Mouse (Mus musculus) forebrain, embryonic 10.5 days (tissue): ENCODE data around the gene Efr3b. TPM values are rescaled to one million over a fixed set of nuclear protein-coding genes. Genes with fewer than 3 reads are reported as not detected.
"Not testable (repeated sequence)": the region's sequence is repeated elsewhere in the genome, so short reads cannot be mapped to it uniquely, and the experiment has no call there.

Experiments used
- DNase-seq: peaks from one replicate; pipeline ENCODE4 v3.0.0-alpha.2; 2017; ENCODE audit warnings: low spot score; ENCODE audit errors: extremely low spot score
- H3K27ac ChIP-seq: fragments of 300-500 bp; sonication (generic); 2 replicates; pipeline ENCODE4 v1.5.1; 2016; ENCODE audit warnings: mild to moderate bottlenecking
- H3K27me3 ChIP-seq: fragments of 300-500 bp; sonication (generic); 2 replicates; pipeline ENCODE4 v1.6.1; 2016; ENCODE audit warnings: mild to moderate bottlenecking; ENCODE audit not compliant: poor library complexity, severe bottlenecking
- H3K36me3 ChIP-seq: fragments of 300-500 bp; sonication (generic); replicated peaks from 2 replicates; pipeline ENCODE4 v1.6.1; 2016; ENCODE audit warnings: mild to moderate bottlenecking, moderate library complexity
- H3K4me1 ChIP-seq: fragments of 300-500 bp; sonication (generic); 2 replicates; pipeline ENCODE4 v1.6.1; 2016
- H3K4me3 ChIP-seq: fragments of 300-500 bp; sonication (generic); 2 replicates; pipeline ENCODE4 v1.5.1; 2016; ENCODE audit warnings: mild to moderate bottlenecking, moderate library complexity
- H3K9me3 ChIP-seq: fragments of 300-500 bp; sonication (generic); 2 replicates; pipeline ENCODE4 v1.6.1; 2016; ENCODE audit warnings: mild to moderate bottlenecking, moderate library complexity
- WGBS: fragments of 180-500 bp; shearing (Covaris S2); methylation state at CpG from one replicate; pipeline ENCODE4 v1.1.7; 2016; 5-methylcytosine and 5-hydroxymethylcytosine counted together
- polyA plus RNA-seq: library from polyadenylated mRNA; unstranded; fragments of >200 nt; fragmentation: Nextera tagmentation; extraction: Ambion mirVana; gene quantifications from 2 replicates; pipeline ENCODE4 v1.2.1, GENCODE M21; 2016

Gene Efr3b
- polyA plus RNA-seq, 1 experiment from 2014 or later, result 8.7 TPM

- DNase-seq, result peak; percentile 93
- WGBS, result 3% methylated on average over 53 of the region's 53 CpGs
- Histone ChIP-seq H3K9me3 (no peaks in the 10 kb centered on the region), H3K36me3 (no peaks in the 10 kb centered on the region), H3K4me1 (peaks cover 18% of the 10 kb centered on the region), H3K27ac (peak overlapping the region; percentile 93), H3K27me3 (peaks cover 16% of the 10 kb centered on the region), H3K4me3 (peak overlapping the region; percentile 73)
Measured at GRCm38 (mm10) chr12:3959791-3960543, 78.7 kb downstream of the Efr3b start.

GRCm38 (mm10) chr12:3956351-3956750, 82.4 kb downstream of the Efr3b start:
- Histone ChIP-seq H3K36me3 (no peaks in the 10 kb centered on the region), H3K27me3 (peaks cover 37% of the 10 kb centered on the region), H3K9me3 (no peaks in the 10 kb centered on the region), H3K4me1 (peaks cover 22% of the 10 kb centered on the region), H3K27ac (no peak overlapping the region), H3K4me3 (no peak overlapping the region)
- no peak for DNase-seq
- WGBS, result 17% methylated on average over 3 of the region's 3 CpGs

- 30% methylated on average over 10 of the region's 10 CpGs for WGBS
- no peaks in the 10 kb centered on the region for H3K36me3 ChIP-seq
- no peak overlapping the region for H3K27ac ChIP-seq
- peaks cover 17% of the 10 kb centered on the region for H3K4me1 ChIP-seq
- DNase-seq, result no peak
- no peak overlapping the region for H3K4me3 ChIP-seq
- H3K9me3 ChIP-seq, result no peaks in the 10 kb centered on the region
- peaks cover 37% of the 10 kb centered on the region for H3K27me3 ChIP-seq
Measured at GRCm38 (mm10) chr12:3955371-3955770, 83.3 kb downstream of the Efr3b start.

DNA sequence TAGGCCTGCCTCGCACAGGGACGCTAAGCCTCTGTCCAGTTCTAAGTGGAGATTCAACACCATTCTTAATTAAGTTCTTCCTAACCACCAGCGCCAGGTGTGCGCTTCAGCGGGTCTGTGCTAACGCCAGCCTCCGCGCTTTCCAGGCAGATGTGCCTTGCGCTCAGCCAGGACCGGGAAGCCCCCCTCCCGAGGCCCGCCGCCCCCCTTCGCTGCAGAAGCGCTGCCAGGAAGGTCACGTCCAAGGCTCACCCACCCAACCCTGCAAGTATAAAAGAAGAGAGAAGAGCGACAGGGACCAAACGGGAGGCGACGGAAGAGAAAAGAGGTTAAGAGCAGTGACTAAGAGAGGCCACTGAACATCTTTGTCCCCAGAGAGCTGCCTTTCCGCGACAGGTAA, 84.1 kb downstream of the Efr3b start, which contains the start of gene Pomc:
Gene Pomc (plus strand): TSS at position 301 of the 400 bp plus-strand sequence.
- WGBS, result 18% methylated on average over 22 of the region's 22 CpGs
- peaks cover 37% of the 10 kb centered on the region for H3K27me3 ChIP-seq
- no peaks in the 10 kb centered on the region for H3K36me3 ChIP-seq
- peaks cover 10% of the 10 kb centered on the region for H3K4me1 ChIP-seq
- no peak within 1 kb of the TSS for H3K27ac ChIP-seq
- no peaks in the 10 kb centered on the region for H3K9me3 ChIP-seq
- DNase-seq, result no peak
- H3K4me3 ChIP-seq, result no peak within 1 kb of the TSS

GRCm38 (mm10) chr12:3947503-3947902, 91.2 kb downstream of the Efr3b start:
- 77% methylated on average over 6 of the region's 6 CpGs for WGBS
- H3K4me3 ChIP-seq, result no peak overlapping the region
- no peak overlapping the region for H3K27ac ChIP-seq
- H3K36me3 ChIP-seq, result no peaks in the 10 kb centered on the region
- peaks cover 34% of the 10 kb centered on the region for H3K27me3 ChIP-seq
- H3K9me3 ChIP-seq, result no peaks in the 10 kb centered on the region
- no peak for DNase-seq
- H3K4me1 ChIP-seq, result peaks cover 15% of the 10 kb centered on the region

DNA sequence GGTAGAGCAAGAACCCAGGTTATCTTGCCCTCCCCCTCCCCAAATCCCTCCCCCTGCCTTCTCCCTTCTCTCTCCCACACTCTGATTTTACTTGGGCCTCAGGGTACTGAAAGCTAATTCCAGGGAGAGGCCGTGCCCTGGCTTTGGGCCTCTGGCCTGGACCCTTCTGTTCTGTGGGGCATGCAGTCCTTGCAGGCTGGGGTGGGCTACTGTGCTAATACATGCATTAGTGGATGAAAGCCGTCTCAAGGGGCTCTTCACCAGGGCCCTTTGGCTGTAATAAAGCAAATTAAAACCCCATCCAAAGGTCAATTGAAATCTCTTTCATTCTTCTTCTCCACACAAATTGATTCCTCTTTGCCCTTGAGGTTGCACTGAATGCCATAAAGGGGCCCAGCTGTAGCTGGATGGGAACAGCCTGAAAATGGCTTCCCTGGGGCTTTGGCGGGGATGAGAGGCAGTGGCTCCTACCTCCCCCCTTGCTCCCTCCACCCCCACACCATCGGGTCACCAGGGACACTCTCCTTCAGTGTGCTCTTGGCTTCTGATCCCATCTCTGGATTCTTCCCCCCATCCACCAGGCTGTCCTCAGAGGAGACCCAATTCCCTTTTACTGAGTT, 94.2 kb downstream of the Efr3b start:
- DNase-seq, result no peak
- Histone ChIP-seq H3K4me3 (no peak overlapping the region), H3K27me3 (peaks cover 41% of the 10 kb centered on the region), H3K36me3 (no peaks in the 10 kb centered on the region), H3K4me1 (peaks cover 23% of the 10 kb centered on the region), H3K27ac (no peak overlapping the region), H3K9me3 (no peaks in the 10 kb centered on the region)
- 50% methylated on average over 4 of the region's 4 CpGs for WGBS

DNA sequence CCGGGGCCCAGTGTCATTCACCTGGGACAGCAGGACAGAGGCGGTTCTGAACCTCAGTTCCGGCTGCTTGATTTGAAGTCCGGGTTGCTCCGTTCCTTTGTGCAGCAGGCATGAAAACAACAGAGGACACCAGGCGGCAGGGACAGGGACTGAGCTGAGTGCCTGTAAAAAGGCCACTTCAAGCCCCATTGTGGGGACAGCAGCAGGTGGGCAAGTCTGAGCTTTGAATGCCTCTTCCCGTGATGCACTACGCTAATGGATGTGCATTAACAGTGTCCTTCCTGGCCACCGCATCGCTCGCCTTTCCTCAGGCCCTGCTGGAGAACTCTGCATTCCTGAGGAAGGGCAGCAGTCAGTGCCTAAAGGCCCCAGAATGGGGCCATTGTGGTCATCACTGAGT, 96.7 kb downstream of the Efr3b start:
- no peaks in the 10 kb centered on the region for H3K36me3 ChIP-seq
- H3K27ac ChIP-seq, result peak overlapping the region; percentile 20; the same call in 1 of the 2 replicates
- H3K9me3 ChIP-seq, result no peaks in the 10 kb centered on the region
- H3K27me3 ChIP-seq, result peaks cover 34% of the 10 kb centered on the region
- H3K4me1 ChIP-seq, result peaks cover 20% of the 10 kb centered on the region
- no peak for DNase-seq
- H3K4me3 ChIP-seq, result 0 out of 2 replicates have a peak overlapping the region, but pooled peaks have one; percentile 0
- 8% methylated on average over 11 of the region's 11 CpGs for WGBS

GRCm38 (mm10) chr12:3930090-3930865, 108.4 kb downstream of the Efr3b start:
- 93% methylated on average over 40 of the region's 47 CpGs for WGBS
- DNase-seq, H3K36me3 ChIP-seq, H3K27ac ChIP-seq, H3K4me3 ChIP-seq, H3K9me3 ChIP-seq, H3K4me1 ChIP-seq, H3K27me3 ChIP-seq: not testable (repeated sequence)

- no peaks in the 10 kb centered on the region for H3K4me1 ChIP-seq
- 86% methylated on average over 3 of the region's 3 CpGs for WGBS
- no peaks in the 10 kb centered on the region for H3K9me3 ChIP-seq
- no peak for DNase-seq
- H3K27ac ChIP-seq, result no peak overlapping the region
- no peaks in the 10 kb centered on the region for H3K27me3 ChIP-seq
- H3K36me3 ChIP-seq, result no peaks in the 10 kb centered on the region
- no peak overlapping the region for H3K4me3 ChIP-seq
Measured at GRCm38 (mm10) chr12:3928841-3929240, 109.9 kb downstream of the Efr3b start.

- H3K9me3 ChIP-seq, result no peaks in the 10 kb centered on the region
- WGBS, result 2% methylated on average over 1 of the region's 1 CpGs
Measured at GRCm38 (mm10) chr12:3926127-3926526, 112.6 kb downstream of the Efr3b start.

DNA sequence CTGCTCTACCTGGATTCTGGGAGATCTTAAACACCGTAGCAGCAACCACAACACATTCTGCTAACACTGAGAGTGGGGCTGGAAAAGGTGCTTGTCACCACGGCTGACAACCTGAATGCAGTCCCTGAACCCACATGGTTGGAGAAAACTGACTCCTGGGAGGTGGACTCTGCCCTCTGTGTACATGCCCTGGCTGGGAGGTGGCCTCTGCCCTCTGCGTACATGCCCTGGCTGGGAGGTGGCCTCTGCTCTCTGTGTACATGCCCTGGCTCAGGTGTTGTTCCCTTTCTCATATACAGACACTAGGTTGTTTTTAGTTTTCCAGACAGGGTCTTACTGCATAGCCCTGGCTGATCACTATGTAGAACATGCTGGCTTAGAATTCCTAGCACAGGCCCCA, 119.3 kb downstream of the Efr3b start:
- H3K4me1 ChIP-seq, result peaks cover 24% of the 10 kb centered on the region
- DNase-seq, result no peak
- H3K4me3 ChIP-seq, result no peak overlapping the region
- H3K9me3 ChIP-seq, result no peaks in the 10 kb centered on the region
- WGBS, result 86% methylated on average over 3 of the region's 3 CpGs
- no peaks in the 10 kb centered on the region for H3K36me3 ChIP-seq
- no peaks in the 10 kb centered on the region for H3K27me3 ChIP-seq
- no peak overlapping the region for H3K27ac ChIP-seq

More at GRCm38 (mm10) chr12:3926127-3926526, 112.6 kb downstream of the Efr3b start:
- H3K27ac ChIP-seq, result no peak overlapping the region
- H3K4me1 ChIP-seq, result peaks cover 6% of the 10 kb centered on the region; the same call in 1 of the 2 replicates
- H3K4me3 ChIP-seq, result no peak overlapping the region
- no peaks in the 10 kb centered on the region for H3K27me3 ChIP-seq
- no peaks in the 10 kb centered on the region for H3K36me3 ChIP-seq
- DNase-seq, result peak; percentile 53

GRCm38 (mm10) chr12:3918577-3918976, 120.1 kb downstream of the Efr3b start:
- WGBS, result 83% methylated on average over 3 of the region's 3 CpGs
- H3K27me3 ChIP-seq, result no peaks in the 10 kb centered on the region

More at GRCm38 (mm10) chr12:3918577-3918976, 120.1 kb downstream of the Efr3b start:
- Histone ChIP-seq H3K27ac (no peak overlapping the region), H3K4me3 (no peak overlapping the region), H3K9me3 (no peaks in the 10 kb centered on the region), H3K4me1 (peaks cover 27% of the 10 kb centered on the region), H3K36me3 (peaks cover 2% of the 10 kb centered on the region; the same call in 1 of the 2 replicates)
- DNase-seq, result no peak
